Mouse (Mus musculus) C2C12 (cell line): ENCODE measurements around the gene Ripk3. TPM values are rescaled to one million over a fixed set of nuclear protein-coding genes. Genes with fewer than 3 reads are reported as not detected.

ENCODE experiments used
- H3K27me3 ChIP-seq: one replicate; pipeline ENCODE4 v1.6.1; 2011; ENCODE audit not compliant: control insufficient read depth, insufficient read depth, insufficient read length
- H3K36me3 ChIP-seq: one replicate; pipeline ENCODE4 v1.6.1; 2011; ENCODE audit not compliant: control insufficient read depth, insufficient read depth
- H3K4me3 ChIP-seq: one replicate; pipeline ENCODE4 v1.5.1; 2011; ENCODE audit warnings: mild to moderate bottlenecking, control low read depth; ENCODE audit not compliant: poor library complexity, insufficient read depth, severe bottlenecking
- H3K79me2 ChIP-seq: one replicate; pipeline ENCODE4 v1.6.1; 2011; ENCODE audit not compliant: control insufficient read depth, insufficient read depth
- H3K79me3 ChIP-seq: one replicate; pipeline ENCODE4 v1.6.1; 2011; ENCODE audit warnings: low read depth, control low read depth
- H3ac ChIP-seq: one replicate; pipeline ENCODE3; 2011; ENCODE audit warnings: low read depth; ENCODE audit not compliant: control insufficient read depth, insufficient read length
- CEBPB ChIP-seq: IDR thresholded peaks from one replicate; pipeline ENCODE4 v1.6.1; 2011; ENCODE audit warnings: low read depth, mild to moderate bottlenecking, control low read depth, moderate library complexity
- CTCF ChIP-seq: IDR thresholded peaks from one replicate; pipeline ENCODE4 v1.5.1; 2011; ENCODE audit not compliant: control insufficient read depth, insufficient read depth, insufficient read length
- FOSL1 ChIP-seq: IDR thresholded peaks from one replicate; pipeline ENCODE4 v1.8.0; 2011; ENCODE audit warnings: mild to moderate bottlenecking, low read length; ENCODE audit not compliant: poor library complexity, insufficient read depth, severe bottlenecking
- MAX ChIP-seq: IDR thresholded peaks from one replicate; pipeline ENCODE4 v1.6.1; 2011; ENCODE audit warnings: mild to moderate bottlenecking, control low read depth
- MYOD1 ChIP-seq: IDR thresholded peaks from one replicate; pipeline ENCODE4 v1.6.1; 2011; ENCODE audit warnings: low read depth; ENCODE audit not compliant: control insufficient read depth, insufficient read length
- MYOG ChIP-seq: IDR thresholded peaks from one replicate; pipeline ENCODE4 v1.6.1; 2011; ENCODE audit not compliant: control insufficient read depth, insufficient read length; ENCODE audit errors: extremely low read depth
- USF1 ChIP-seq: IDR thresholded peaks from one replicate; pipeline ENCODE4 v1.6.1; 2011; ENCODE audit warnings: low read depth, mild to moderate bottlenecking, control low read depth, moderate library complexity
- polyA plus RNA-seq: library from polyadenylated mRNA; unstranded; fragments of >200 nt; fragmentation: generic; extraction: Trizol; gene quantifications from one replicate; pipeline ENCODE4 v1.2.1, GENCODE M21; 2012; ENCODE audit warnings: missing spikeins

Ripk3 gene
- polyA plus RNA-seq, 1 experiment: 0.55 TPM

DNA sequence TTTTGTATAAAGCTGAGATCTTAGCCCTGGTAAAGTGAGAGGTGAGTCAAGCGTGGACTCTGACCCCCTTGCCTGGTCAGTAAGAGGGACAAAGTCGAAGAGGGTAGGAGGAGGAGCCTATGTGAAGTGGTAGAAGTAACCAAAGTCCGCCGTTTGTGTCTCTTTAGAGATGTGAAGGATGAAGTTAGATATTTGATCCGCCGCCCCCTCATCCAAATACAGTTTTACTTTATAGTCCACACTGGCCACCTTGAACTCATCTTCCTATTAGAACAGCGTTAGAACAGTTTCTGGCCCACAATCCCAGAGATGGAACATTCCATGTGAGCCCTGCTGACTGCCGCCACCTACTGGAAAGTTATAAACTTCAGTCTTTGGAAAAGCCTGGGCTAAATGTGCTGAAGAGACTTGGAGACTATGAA, 30.3 kb downstream of the Ripk3 start, which contains the start of gene Cideb:
TSS of gene Cideb (minus strand) at position 96 of the 422 bp plus-strand sequence.
- Histone ChIP-seq H3K4me3 (no peak within 1 kb of the TSS), H3K27me3 (peaks cover 19% of the 10 kb centered on the region), H3K79me2 (no peaks in the 10 kb centered on the region), H3K36me3 (peaks cover 28% of the 10 kb centered on the region), H3ac (no peak within 1 kb of the TSS), H3K79me3 (no peaks in the 10 kb centered on the region)
- TF ChIP-seq CTCF: peak; percentile 26
- no peak for TF ChIP-seq MAX

DNA sequence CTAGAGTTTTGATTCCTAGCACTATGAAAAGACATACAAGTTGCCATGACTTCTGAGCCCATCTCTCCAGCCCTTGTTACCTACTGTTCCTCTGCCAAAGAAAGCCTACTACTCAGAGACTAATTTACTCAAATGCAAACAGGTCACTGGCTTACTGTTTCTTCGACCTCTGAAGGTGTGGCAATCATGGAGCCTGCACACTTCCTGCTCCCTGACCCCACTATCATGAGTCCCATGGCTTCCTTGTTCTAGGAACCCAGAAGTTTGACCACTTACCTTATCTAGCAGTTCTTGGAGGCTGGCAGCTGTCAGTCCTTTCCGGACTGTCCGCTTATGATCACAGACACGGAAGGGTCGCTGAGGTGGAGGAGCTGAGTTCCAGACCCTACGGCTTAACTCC, 31.1 kb downstream of the Ripk3 start:
- H3ac ChIP-seq: no peak overlapping the region
- no peak overlapping the region for H3K4me3 ChIP-seq
- peaks cover 36% of the 10 kb centered on the region for H3K36me3 ChIP-seq
- no peaks in the 10 kb centered on the region for H3K79me2 ChIP-seq
- peaks cover 14% of the 10 kb centered on the region for H3K27me3 ChIP-seq
- no peak for TF ChIP-seq USF1
- TF ChIP-seq CEBPB: no peak
- TF ChIP-seq MYOD1: no peak
- TF ChIP-seq MAX: no peak
- TF ChIP-seq CTCF: no peak
- TF ChIP-seq MYOG: no peak
- no peak for TF ChIP-seq FOSL1
- no peaks in the 10 kb centered on the region for H3K79me3 ChIP-seq

- peaks cover 19% of the 10 kb centered on the region for H3K79me3 ChIP-seq
- H3K4me3 ChIP-seq: peak overlapping the region; percentile 79
- H3K36me3 ChIP-seq: peaks cover 51% of the 10 kb centered on the region
- TF ChIP-seq MYOD1 (no peak), CTCF (no peak), MAX (no peak), FOSL1 (no peak)
- peaks cover 36% of the 10 kb centered on the region for H3K79me2 ChIP-seq
- H3ac ChIP-seq: no peak overlapping the region
- H3K27me3 ChIP-seq: no peaks in the 10 kb centered on the region
These were observed 41.4 kb downstream of the Ripk3 start for GRCm38 (mm10) chr14:55747051-55747847.

DNA sequence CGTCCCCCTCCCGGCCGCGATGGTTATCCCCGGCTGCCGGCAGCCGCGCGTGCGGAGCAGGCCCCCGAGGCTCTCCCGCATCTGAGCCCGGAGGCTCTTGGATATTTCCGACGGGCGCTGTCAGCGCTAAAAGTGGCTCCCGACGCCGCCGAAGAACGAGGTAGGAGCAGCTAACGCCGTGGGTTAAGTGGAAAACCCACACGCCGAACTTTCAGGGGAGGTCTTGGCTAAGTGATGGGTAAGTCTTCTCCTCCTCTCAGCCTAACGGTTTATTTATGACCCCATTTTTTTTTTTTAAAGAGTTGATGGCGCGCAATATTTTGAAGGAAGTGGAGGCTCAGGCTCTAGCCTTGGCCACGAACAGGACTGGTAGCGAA, 42.8 kb downstream of the Ripk3 start:
- TF ChIP-seq CEBPB: no peak
- TF ChIP-seq MYOD1: no peak
- H3K79me3 ChIP-seq: peaks cover 19% of the 10 kb centered on the region
- peaks cover 36% of the 10 kb centered on the region for H3K79me2 ChIP-seq
- H3K27me3 ChIP-seq: no peaks in the 10 kb centered on the region
- H3K36me3 ChIP-seq: peaks cover 43% of the 10 kb centered on the region
- H3ac ChIP-seq: peak overlapping the region; percentile 75
- H3K4me3 ChIP-seq: peak overlapping the region; percentile 79

GRCm38 (mm10) chr14:55745180-55745860, 43.3 kb downstream of the Ripk3 start, which contains the start of the genes Dhrs1 and Nop9:
Gene Dhrs1, minus strand, starts transcription at chr14:55745690.
Gene Nop9, plus strand, starts transcription at chr14:55745693.
- peak within 1 kb of the TSS; percentile 75 for H3ac ChIP-seq
- H3K36me3 ChIP-seq: peaks cover 38% of the 10 kb centered on the region
- peaks cover 36% of the 10 kb centered on the region for H3K79me2 ChIP-seq
- peaks cover 19% of the 10 kb centered on the region for H3K79me3 ChIP-seq
- TF ChIP-seq MAX: peak; percentile 68
- no peak for TF ChIP-seq USF1
- H3K4me3 ChIP-seq: peak within 1 kb of the TSS; percentile 79
- no peaks in the 10 kb centered on the region for H3K27me3 ChIP-seq

GRCm38 (mm10) chr14:55743711-55744110, 45.0 kb downstream of the Ripk3 start:
- Histone ChIP-seq H3K27me3 (no peaks in the 10 kb centered on the region), H3ac (no peak overlapping the region), H3K79me3 (peaks cover 19% of the 10 kb centered on the region), H3K4me3 (no peak overlapping the region), H3K79me2 (peaks cover 36% of the 10 kb centered on the region), H3K36me3 (peaks cover 28% of the 10 kb centered on the region)
- TF ChIP-seq CEBPB (no peak), CTCF (peak; percentile 71)
